Mouse (Mus musculus) limb, embryonic 10.5 days (tissue): ENCODE data around the gene Islr. TPM values are rescaled to one million over a fixed set of nuclear protein-coding genes. Genes with fewer than 3 reads are reported as not detected.

Source experiments
- microRNA-seq: library from miRNA; unstranded; fragments of <30 nt; microRNA quantifications from one replicate; pipeline ENCODE4, GENCODE M21; 2017
- polyA plus RNA-seq: library from polyadenylated mRNA; unstranded; fragments of >200 nt; fragmentation: Nextera tagmentation; extraction: Ambion mirVana; gene quantifications from 2 replicates; pipeline ENCODE4 v1.2.1, GENCODE M21; 2016

Gene Islr
- polyA plus RNA-seq, 1 experiment from 2014 or later, result 33.2 TPM

Small RNA genes lying within 50 kb of the gene (microRNA-seq; reads per million reads assigned to microRNA genes)
- gene Mir6385, result not detected

Other genes starting within 250 kb of the Islr start
- 0.26 TPM in 1 of 2 replicates, not detected in the other for gene Cyp11a1, start 197.9 kb downstream of the Islr start, polyA plus RNA-seq
- 45.3 and 59.9 TPM in 2 replicates for gene Stra6, start 140.5 kb downstream of the Islr start, polyA plus RNA-seq
- gene Ccdc33, start 85.5 kb downstream of the Islr start, polyA plus RNA-seq, result 0.26 and 0.34 TPM in 2 replicates
- gene Islr2, start within 50 bp of the Islr start, polyA plus RNA-seq, result 0.11 TPM in 1 of 2 replicates, not detected in the other
- gene Pml, start 45.5 kb upstream of the Islr start, polyA plus RNA-seq, result 20.5 and 21.0 TPM in 2 replicates
- gene Stoml1, start 48.9 kb upstream of the Islr start, polyA plus RNA-seq, result 21.8 and 26.1 TPM in 2 replicates
- gene Loxl1, start 108.9 kb upstream of the Islr start, polyA plus RNA-seq, result 6.0 and 12.9 TPM in 2 replicates
- gene Tbc1d21, start 166.1 kb upstream of the Islr start, polyA plus RNA-seq, result not detected in 2 replicates